Mouse (Mus musculus) midbrain, postnatal 0 days (tissue): ENCODE measurements around the gene Wipi1. TPM values are rescaled to one million over a fixed set of nuclear protein-coding genes. Genes with fewer than 3 reads are reported as not detected.

Experiments
- ATAC-seq: fragments of 200-750 bp; cut with Nextera tagmentation; 2 replicates; pipeline ENCODE4 v1.8.0; 2017; ENCODE audit warnings: moderate number of reproducible peaks, mild to moderate bottlenecking, moderate TSS enrichment, moderate library complexity; ENCODE audit not compliant: low FRiP score
- DNase-seq: peaks from one replicate; pipeline ENCODE4 v3.0.0-alpha.2; 2015; ENCODE audit warnings: low spot score
- H3K27ac ChIP-seq: fragments of 300-500 bp; sonication (generic); 2 replicates; pipeline ENCODE4 v1.5.1; 2014; ENCODE audit warnings: low read depth, mild to moderate bottlenecking, low read length, mixed read lengths
- H3K27me3 ChIP-seq: fragments of 300-500 bp; sonication (generic); 2 replicates; pipeline ENCODE4 v1.6.1; 2014; ENCODE audit warnings: low read length, control low read depth, mixed read lengths; ENCODE audit not compliant: insufficient read depth
- H3K36me3 ChIP-seq: fragments of 300-500 bp; sonication (generic); 2 replicates; pipeline ENCODE4 v1.6.1; 2014; ENCODE audit warnings: low read length, control low read depth, mixed read lengths; ENCODE audit not compliant: insufficient read depth
- H3K4me1 ChIP-seq: fragments of 300-500 bp; sonication (generic); 2 replicates; pipeline ENCODE4 v1.6.1; 2014; ENCODE audit warnings: mild to moderate bottlenecking, control low read depth, antibody characterized with exemption, low read length, mixed read lengths; ENCODE audit not compliant: insufficient read depth
- H3K4me2 ChIP-seq: fragments of 300-500 bp; sonication (generic); 2 replicates; pipeline ENCODE4 v1.6.1; 2014; ENCODE audit warnings: low read depth, mild to moderate bottlenecking, low read length, mixed read lengths; ENCODE audit not compliant: poor library complexity, severe bottlenecking
- H3K4me3 ChIP-seq: fragments of 300-500 bp; sonication (generic); 2 replicates; pipeline ENCODE4 v1.5.1; 2014; ENCODE audit warnings: low read depth, mild to moderate bottlenecking, low read length, moderate library complexity
- H3K9ac ChIP-seq: fragments of 300-500 bp; sonication (generic); replicated peaks from 2 replicates; pipeline ENCODE4 v1.6.1; 2014; ENCODE audit warnings: mild to moderate bottlenecking, low read length, moderate library complexity, mixed read lengths; ENCODE audit not compliant: poor library complexity, severe bottlenecking
- H3K9me3 ChIP-seq: fragments of 300-500 bp; sonication (generic); 2 replicates; pipeline ENCODE4 v1.6.1; 2016; ENCODE audit warnings: low read length, control low read depth
- CTCF ChIP-seq: IDR thresholded peaks from 2 replicates; pipeline ENCODE4 v1.5.1; 2016; ENCODE audit warnings: antibody characterized with exemption, mild to moderate bottlenecking
- WGBS: fragments of 180-500 bp; shearing (Covaris S2); extraction: QIAGEN DNeasy Blood & Tissue Kit; methylation state at CpG from one replicate; pipeline ENCODE4 v1.1.7; 2014; 5-methylcytosine and 5-hydroxymethylcytosine counted together
- polyA plus RNA-seq: library from polyadenylated mRNA; unstranded; fragments of >200 nt; fragmentation: Nextera tagmentation; extraction: Ambion mirVana; gene quantifications from 2 replicates; pipeline ENCODE4 v1.2.1, GENCODE M21; 2015
- total RNA-seq: library from RNA; depleted of rRNA; stranded (reverse); fragments of >200 nt; gene quantifications from 2 replicates; pipeline ENCODE4 v1.2.3, GENCODE M21; 2014

Wipi1 gene
- total and polyA plus RNA-seq, 2 experiments from 2014 or later = 12.7 to 18.3 TPM

- WGBS = 78% methylated on average over 7 of the region's 7 CpGs
- Histone ChIP-seq H3K27me3 (no peaks in the 10 kb centered on the region), H3K4me1 (no peaks in the 10 kb centered on the region), H3K4me3 (no peak overlapping the region), H3K36me3 (no peaks in the 10 kb centered on the region), H3K9ac (no peak overlapping the region), H3K9me3 (no peaks in the 10 kb centered on the region), H3K4me2 (no peak overlapping the region), H3K27ac (no peak overlapping the region)
- no peak for ATAC-seq
- no peak for TF ChIP-seq CTCF
- DNase-seq = no peak
These were observed 42.0 kb downstream of the Wipi1 start for GRCm38 (mm10) chr11:109569809-109570208.

DNA sequence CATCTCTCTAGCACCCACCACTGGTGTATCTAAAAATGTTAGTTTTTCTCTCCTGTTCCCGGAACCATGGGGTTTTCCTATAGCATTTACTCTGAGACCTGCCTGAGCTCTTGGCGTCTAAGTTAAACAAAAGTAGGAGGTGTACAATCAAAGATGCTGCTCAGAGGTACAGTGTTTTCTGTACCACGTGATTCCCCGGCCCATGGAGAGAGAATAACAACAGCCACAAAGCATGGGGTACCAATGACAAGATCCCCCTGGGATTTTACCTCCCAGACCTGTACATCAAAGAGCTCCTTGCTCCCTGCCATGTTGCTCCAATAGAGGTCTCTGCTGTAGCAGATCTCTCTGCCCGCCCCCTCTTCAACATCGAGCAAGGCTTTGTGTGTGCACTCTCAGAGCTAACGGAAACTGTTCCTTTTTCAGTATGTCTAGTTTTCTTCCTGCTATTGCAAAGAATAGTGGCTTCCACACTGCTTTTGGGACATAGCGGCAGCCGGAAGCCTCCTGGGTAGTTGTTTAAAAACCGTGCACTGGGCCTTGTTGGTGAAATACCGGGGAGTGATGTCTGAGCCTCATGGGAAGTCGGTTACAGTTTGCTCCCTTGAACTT is 42.7 kb downstream of the Wipi1 start:
- ATAC-seq (no peak), DNase-seq (no peak)
- Histone ChIP-seq H3K4me2 (no peak overlapping the region), H3K27ac (no peak overlapping the region), H3K27me3 (no peaks in the 10 kb centered on the region), H3K4me1 (no peaks in the 10 kb centered on the region), H3K9me3 (no peaks in the 10 kb centered on the region), H3K36me3 (no peaks in the 10 kb centered on the region), H3K4me3 (no peak overlapping the region), H3K9ac (no peak overlapping the region)
- 57% methylated on average over 12 of the region's 12 CpGs for WGBS
- TF ChIP-seq CTCF = peak; percentile 17; the same call in 1 of the 2 replicates

GRCm38 (mm10) chr11:109564466-109565214 is 47.1 kb downstream of the Wipi1 start:
- no peak for TF ChIP-seq CTCF
- ATAC-seq (no peak), DNase-seq (no peak)

GRCm38 (mm10) chr11:109563708-109564107 is 48.1 kb downstream of the Wipi1 start:
- H3K36me3 ChIP-seq = no peaks in the 10 kb centered on the region
- no peaks in the 10 kb centered on the region for H3K27me3 ChIP-seq
- ATAC-seq (no peak), DNase-seq (no peak)
- 88% methylated on average over 4 of the region's 4 CpGs for WGBS
- H3K9me3 ChIP-seq = no peaks in the 10 kb centered on the region
- no peaks in the 10 kb centered on the region for H3K4me1 ChIP-seq
- no peak overlapping the region for H3K4me3 ChIP-seq
- H3K27ac ChIP-seq = no peak overlapping the region
- H3K9ac ChIP-seq = no peak overlapping the region
- no peak for TF ChIP-seq CTCF
- no peak overlapping the region for H3K4me2 ChIP-seq

More at GRCm38 (mm10) chr11:109564466-109565214, 47.1 kb downstream of the Wipi1 start:
- no peak overlapping the region for H3K9ac ChIP-seq
- WGBS = 73% methylated on average over 15 of the region's 15 CpGs
- H3K4me1 ChIP-seq = no peaks in the 10 kb centered on the region
- no peak overlapping the region for H3K4me3 ChIP-seq
- no peak overlapping the region for H3K4me2 ChIP-seq
- no peaks in the 10 kb centered on the region for H3K9me3 ChIP-seq
- H3K36me3 ChIP-seq = no peaks in the 10 kb centered on the region
- H3K27ac ChIP-seq = no peak overlapping the region
- H3K27me3 ChIP-seq = no peaks in the 10 kb centered on the region

- Histone ChIP-seq H3K27ac (no peak overlapping the region), H3K9ac (no peak overlapping the region), H3K36me3 (no peaks in the 10 kb centered on the region), H3K9me3 (no peaks in the 10 kb centered on the region), H3K4me2 (no peak overlapping the region), H3K4me1 (no peaks in the 10 kb centered on the region), H3K27me3 (no peaks in the 10 kb centered on the region), H3K4me3 (no peak overlapping the region)
- DNase-seq (no peak), ATAC-seq (no peak)
- 78% methylated on average over 3 of the region's 3 CpGs for WGBS
- TF ChIP-seq CTCF = no peak
These were observed 50.3 kb downstream of the Wipi1 start for GRCm38 (mm10) chr11:109561445-109561844.

- peak; percentile 58 for TF ChIP-seq CTCF
- no peak overlapping the region for H3K9ac ChIP-seq
- no peaks in the 10 kb centered on the region for H3K27me3 ChIP-seq
- no peaks in the 10 kb centered on the region for H3K36me3 ChIP-seq
- H3K4me1 ChIP-seq = no peaks in the 10 kb centered on the region
- H3K4me2 ChIP-seq = no peak overlapping the region
- no peaks in the 10 kb centered on the region for H3K9me3 ChIP-seq
- H3K27ac ChIP-seq = no peak overlapping the region
- DNase-seq (peak; percentile 8), ATAC-seq (no peak)
- WGBS = 38% methylated on average over 9 of the region's 9 CpGs
- no peak overlapping the region for H3K4me3 ChIP-seq
These were observed 50.9 kb downstream of the Wipi1 start for GRCm38 (mm10) chr11:109560793-109561257.
